Mouse (Mus musculus) frontal cortex, postnatal 36 days (tissue): ENCODE data around the gene Jmjd1c.

Source experiments
- DNase-seq, 2 experiments: peaks; one replicate each; pipeline ENCODE4 v3.0.0; 2022; ENCODE audit warnings: low spot score in 2 of 2

Gene Jmjd1c

DNA sequence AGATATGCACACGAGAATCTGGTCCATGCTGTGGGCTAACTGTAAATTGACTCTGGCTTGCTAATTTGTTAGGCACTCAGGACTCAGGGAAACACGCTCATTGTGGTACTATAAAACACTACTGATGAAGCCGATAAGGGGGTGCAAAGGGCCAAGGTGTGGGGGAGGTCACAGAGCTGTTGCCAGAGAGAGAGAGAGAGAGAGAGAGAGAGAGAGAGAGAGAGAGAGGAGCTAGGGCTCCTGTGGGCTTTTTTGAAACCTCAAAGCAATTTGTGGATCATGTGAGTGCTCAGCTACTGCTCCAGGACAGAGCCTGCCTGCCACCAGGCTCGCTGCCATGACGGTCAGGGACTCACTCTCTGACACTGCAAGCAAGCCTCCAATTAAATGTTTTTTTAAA is 202.9 kb downstream of the Jmjd1c start:
- DNase-seq: no peak

DNA sequence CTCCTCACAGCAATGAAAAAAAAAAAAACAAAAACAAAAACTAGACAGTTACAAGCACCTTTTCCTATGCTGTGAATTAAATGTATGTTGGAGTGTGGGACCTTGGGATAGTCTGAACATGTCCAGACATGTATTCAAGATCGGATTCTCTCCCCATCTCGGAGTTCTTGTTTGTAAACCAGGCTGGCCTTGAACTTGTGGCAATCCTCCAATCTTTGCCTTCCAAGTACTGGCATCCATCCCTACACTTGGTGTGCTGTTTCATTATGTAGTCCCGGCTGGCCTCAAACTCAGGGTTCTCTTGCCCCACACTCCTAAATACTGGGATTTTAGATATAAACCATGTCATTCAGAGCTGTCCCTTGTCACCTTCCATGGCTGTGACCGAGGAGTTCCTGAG is 203.4 kb downstream of the Jmjd1c start:
- DNase-seq: no peak

DNA sequence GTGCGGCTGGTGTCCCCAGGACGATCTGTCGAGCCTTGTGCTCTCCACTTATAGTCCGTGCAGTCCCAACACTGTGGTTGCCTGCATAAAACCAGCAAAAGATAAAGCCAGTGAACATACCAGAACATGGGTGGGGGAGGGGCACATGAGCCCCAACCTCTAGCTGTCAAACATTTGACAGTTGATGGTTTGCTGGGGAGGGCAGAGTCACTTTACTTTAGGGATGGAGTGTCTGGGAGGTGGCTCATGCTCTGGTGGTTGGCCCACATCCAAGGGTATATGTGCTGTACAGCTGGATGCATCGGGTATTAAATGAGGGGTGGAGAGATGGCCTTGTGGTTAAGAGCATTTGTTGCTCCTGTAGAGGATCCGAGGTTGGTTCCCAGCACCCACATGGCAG is 205.1 kb downstream of the Jmjd1c start:
- no peak for DNase-seq

DNA sequence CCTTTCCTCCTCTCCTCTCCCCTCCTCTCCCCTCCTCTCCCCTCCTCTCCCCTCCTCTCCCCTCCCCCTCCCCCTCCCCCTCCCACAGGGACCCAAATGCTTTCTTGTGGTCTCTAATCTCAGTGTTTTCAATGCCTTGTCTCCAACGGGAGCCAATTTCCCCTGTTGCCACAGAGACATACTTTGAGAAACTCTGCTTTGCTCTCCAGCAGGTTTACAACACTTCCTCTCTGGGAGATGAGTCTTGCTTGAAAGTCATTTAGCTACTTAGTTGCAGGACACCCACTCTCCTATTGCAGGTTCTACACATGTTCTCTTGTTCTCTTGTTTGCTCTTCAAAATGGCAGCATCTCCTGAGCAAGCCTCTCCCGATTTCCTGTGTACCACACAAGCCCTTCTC is 206.4 kb downstream of the Jmjd1c start:
- DNase-seq: no peak
